Mouse (Mus musculus): ENCODE measurements around the gene Zic3.

The Zic3 gene

GRCm38 (mm10) chrX:58022400-58022799 lies at the start of gene Zic3:
Zic3 (plus strand) TSS chrX:58022700.
- no peak for DNase-seq (ENCODE audit: low read depth)

DNA sequence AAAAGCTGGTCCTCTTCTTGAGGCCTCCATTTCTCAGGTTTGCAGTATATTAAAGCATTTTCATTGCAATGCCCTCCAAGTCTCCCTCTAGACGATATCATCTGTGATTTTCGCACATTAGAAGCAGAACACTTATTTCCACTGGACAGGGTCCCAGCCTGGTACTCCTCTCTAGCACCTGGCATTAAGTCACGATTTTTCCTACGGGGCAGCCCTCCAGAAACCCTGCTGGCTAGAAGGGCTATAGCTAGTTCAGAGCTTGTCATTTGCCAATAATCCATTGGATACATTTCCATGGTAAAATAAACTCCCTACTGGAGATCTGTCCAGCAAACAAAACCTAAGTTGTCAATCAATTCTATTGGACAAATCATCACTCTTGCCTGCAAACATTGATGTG lies 40.1 kb upstream of the Zic3 start:
- DNase-seq (ENCODE audit: low read depth), result no peak

GRCm38 (mm10) chrX:57987455-57988109 lies 34.9 kb upstream of the Zic3 start:
- DNase-seq (ENCODE audit: low read depth), result no peak

DNA sequence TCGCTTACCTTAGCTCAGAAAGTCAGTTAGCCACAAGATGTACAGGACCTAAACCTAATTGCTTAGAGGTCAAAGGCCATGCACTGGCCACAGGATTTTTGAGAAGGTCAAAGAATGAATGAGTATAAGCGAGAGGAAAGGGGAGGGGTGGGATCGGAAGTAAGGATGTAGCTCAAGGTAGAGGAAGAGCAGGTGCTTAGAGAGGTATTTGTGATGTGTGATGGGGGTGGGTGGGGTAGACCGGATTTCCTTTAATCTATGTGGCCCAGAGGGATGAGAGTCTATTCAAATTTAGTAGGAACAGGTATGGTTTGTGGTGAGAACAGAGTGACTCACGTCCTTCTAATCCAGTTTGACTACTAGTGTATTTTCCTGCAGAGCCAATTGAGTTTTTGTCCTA lies 9.1 kb upstream of the Zic3 start:
- no peak for DNase-seq (ENCODE audit: low read depth)

DNA sequence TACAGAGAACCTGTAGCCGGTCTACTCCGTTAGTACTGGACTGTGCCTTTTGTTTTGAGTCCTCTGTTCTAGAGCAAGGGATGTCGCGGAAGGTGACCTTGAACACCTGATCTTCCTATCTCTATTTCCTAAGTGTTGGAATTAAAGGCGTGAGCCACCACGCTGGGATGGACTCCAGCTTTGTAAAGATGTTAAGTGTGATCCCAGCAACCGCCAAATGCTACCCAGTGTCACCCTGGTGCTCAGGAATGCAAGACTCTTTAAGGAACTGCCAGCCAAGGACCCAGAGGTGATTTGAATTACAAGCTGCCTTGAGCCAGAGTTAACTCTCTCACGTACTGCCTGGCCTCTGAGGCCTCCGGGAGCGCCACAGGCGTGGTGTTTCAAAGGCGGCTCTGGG lies 8.4 kb upstream of the Zic3 start:
- DNase-seq (ENCODE audit: low read depth), result no peak

DNA sequence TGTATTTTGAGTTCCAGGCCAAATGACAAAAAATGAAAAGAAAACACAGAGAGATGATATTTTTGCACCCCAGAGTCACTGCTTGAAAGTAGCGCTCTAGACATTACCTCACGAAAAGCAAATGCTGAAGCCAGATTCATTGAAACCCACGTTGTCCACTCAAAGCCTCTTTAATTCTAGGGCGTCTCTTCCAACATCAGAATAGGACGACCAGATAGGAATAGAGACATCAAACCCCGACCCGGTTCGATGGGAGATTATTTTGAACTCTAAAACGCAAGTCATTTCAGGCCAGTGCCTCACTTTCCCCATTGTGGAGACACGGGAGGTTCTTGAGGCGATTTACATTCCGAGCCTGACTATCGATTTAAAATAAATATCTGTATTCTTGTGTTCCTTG lies 7.7 kb upstream of the Zic3 start:
- no peak for DNase-seq (ENCODE audit: low read depth)

DNA sequence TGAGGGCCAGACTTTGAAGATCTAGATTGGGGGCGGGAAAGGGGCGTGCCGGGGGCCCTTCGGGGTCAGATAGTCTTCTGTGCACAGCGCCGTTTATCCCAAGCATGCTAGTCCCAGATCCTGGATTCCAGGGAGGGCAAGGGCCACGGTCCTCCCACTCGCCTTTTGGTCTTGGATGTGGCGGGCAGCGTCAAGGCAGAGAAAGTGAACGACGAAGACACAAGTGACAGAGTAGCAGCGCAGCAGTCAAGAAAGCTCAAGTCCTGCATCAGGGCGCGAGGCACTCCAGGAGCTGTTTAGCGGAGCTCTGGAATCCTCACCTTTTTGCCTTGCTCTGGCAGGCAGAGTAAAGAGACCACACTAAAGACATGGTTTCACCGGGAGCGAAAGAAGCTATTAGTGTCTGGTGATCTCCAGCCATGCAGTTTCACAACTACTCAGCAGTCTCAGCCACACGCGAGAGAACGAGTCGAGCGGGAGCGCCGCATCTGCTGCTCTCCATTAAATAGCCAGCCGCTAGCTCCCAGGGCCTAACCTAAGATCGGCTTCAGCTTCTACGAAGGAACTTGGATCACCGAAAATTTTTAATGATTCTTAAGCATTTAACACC lies 7.1 kb upstream of the Zic3 start:
- no peak for DNase-seq (ENCODE audit: low read depth)

DNA sequence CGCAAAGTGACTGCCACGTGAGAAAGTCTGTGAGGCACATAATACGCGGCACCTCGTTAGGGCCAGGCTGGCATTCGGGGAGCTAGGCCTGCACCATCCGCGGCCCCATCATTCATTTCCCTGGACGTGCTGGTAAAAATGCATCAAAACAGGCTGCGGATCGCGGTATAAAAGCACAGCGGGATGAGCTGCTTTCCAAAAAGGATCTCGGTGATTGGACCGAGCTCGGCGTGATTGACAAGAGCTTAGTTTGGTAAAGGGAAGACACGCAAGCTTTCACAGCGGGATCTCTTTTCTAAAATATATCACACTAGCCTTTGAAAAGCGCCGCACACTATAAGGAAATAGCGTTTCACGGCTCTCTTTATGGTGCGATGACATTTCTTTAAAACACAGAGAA lies 3.8 kb upstream of the Zic3 start:
- DNase-seq (ENCODE audit: low read depth), result no peak

GRCm38 (mm10) chrX:58019257-58019953 lies 3.1 kb upstream of the Zic3 start:
- DNase-seq (ENCODE audit: low read depth), result no peak

GRCm38 (mm10) chrX:58027631-58028030 lies 5.1 kb downstream of the Zic3 start:
- no peak for DNase-seq (ENCODE audit: low read depth)

DNA sequence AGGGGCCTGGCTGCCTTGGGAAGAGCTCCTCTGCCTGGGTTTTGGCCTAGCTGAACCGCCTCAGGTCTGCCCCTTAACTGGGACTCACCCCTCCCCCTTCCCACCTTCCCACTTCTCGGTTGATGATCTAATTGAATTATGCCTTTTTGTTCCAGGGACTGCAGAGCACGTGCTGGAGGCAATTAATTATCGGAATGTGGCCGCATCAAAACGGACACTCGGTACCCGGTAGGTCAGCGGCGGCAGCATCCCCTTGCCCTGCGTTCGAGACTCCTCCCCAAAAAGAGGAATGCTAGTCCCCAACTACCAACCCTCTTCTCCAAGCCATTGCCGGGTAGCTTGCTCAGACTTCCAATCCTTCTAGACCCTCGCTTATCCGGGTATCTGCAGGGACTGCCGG lies 5.6 kb downstream of the Zic3 start:
- DNase-seq (ENCODE audit: low read depth), result no peak

- DNase-seq (ENCODE audit: low read depth), result no peak
These were observed 6.4 kb downstream of the Zic3 start for GRCm38 (mm10) chrX:58028858-58029257.

DNA sequence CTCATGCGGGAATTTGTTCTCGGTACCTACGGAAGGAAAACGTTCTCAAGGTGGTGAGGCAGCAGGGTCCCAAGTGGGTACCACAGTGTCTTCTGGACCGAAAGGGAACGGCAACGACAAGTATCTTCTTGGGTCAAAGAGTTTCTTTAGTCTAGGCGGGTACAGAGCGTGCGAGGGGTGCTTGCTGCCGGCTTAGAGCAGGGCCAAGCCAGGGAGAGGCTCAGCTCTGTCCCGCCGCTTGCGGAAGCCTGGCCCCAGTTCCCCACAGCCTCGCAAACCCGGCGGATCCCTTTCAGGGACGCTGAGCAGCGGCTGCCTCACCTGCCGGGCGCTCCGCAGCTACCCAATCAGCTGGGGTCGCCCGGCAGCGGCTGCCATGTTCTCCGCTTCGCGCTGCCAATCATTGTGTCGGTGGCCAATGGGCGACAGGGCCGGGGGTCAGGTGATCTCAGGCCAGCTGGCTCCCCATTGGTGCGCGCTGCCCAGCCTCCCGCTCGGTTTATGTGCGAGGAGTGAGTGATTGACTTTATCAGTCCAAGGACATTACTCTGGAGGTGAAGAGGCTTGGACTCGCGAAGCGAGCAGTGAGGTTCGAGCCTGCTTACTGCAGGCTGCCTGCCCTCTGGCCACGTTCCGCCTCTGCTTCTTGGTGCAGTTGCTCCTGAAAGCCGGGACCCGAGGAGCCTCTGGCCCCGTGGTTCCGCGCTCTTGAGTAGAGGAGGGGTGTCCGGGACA lies 7.8 kb downstream of the Zic3 start:
- no peak for DNase-seq (ENCODE audit: low read depth)

- DNase-seq (ENCODE audit: low read depth), result no peak
These were observed 8.6 kb downstream of the Zic3 start for GRCm38 (mm10) chrX:58030835-58031670.

- DNase-seq (ENCODE audit: low read depth), result no peak
These were observed 9.4 kb downstream of the Zic3 start for GRCm38 (mm10) chrX:58031671-58032605.

- DNase-seq (ENCODE audit: low read depth), result no peak
These were observed 10.1 kb downstream of the Zic3 start for GRCm38 (mm10) chrX:58032622-58033021.

DNA sequence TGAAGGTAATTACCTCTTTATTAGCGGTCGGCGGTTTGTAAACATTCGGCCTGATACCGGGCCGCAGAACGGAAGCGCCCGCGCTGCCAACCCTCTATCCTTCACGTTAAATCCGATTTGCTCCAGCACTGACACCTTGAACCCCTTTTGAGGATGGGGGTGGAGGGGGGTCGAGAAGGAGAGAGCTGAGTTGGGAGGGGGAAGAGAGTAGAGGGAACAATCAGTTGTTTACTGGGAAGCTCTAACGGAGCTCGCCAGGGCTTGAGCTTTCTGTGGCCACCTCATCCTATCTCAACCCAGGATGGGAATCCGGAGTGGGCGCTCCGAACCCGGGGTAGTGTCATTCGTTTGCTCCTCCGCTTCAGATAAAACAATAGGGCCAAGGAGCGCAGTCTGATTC lies 11.0 kb downstream of the Zic3 start:
- no peak for DNase-seq (ENCODE audit: low read depth)

- no peak for DNase-seq (ENCODE audit: low read depth)
These were observed 15.8 kb downstream of the Zic3 start for GRCm38 (mm10) chrX:58038061-58039007.

DNA sequence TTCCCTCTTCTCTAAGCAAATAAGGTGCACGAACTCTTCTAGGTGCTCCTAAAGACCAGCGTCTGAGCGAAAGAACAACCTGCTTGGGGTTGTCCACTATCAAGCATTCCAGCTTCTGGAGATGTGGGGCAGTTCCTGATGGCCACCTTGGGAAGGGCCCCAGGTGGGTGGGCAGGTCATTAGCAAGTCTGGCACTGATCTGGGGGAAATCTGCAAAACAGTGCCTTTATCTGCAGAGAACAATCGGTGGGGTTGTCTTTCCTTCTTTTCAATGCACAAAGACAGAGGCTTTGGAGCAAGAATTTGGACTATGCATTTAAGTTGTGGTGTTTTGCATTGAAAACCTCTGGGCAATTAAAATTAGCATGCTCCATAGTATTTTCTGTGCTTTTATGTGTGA lies 17.2 kb downstream of the Zic3 start:
- DNase-seq (ENCODE audit: low read depth), result no peak

DNA sequence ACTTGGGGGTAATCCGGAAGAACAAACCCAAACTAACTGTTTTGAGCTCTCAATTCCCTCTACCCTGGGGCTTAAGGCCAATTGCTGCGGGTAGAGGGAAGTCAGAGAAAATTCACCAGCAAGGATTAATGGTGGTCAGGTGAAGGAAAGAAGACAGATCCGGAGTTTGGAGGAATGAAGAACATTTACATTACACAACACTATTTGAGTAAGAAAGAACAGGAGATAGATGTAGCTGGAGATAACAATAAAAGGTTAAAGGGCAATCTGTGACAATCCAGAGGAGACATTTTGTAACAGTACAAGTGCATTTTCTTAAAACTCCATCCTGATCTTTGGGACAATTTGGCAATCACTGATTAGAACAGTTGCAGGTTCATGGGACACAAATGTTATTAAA lies 19.4 kb downstream of the Zic3 start:
- no peak for DNase-seq (ENCODE audit: low read depth)
